Mouse (Mus musculus) heart, adult 9 months (tissue): Measurements from ENCODE around the gene Pmfbp1.
"Not testable (repeated sequence)": the region's sequence is repeated elsewhere in the genome, so short reads cannot be mapped to it uniquely, and the experiment has no call there.

ENCODE experiments used
- DNase-seq, 2 experiments: peaks; one replicate each; pipeline ENCODE4 v3.0.0; 2022; ENCODE audit warnings: low spot score in 2 of 2

Pmfbp1 gene

DNA sequence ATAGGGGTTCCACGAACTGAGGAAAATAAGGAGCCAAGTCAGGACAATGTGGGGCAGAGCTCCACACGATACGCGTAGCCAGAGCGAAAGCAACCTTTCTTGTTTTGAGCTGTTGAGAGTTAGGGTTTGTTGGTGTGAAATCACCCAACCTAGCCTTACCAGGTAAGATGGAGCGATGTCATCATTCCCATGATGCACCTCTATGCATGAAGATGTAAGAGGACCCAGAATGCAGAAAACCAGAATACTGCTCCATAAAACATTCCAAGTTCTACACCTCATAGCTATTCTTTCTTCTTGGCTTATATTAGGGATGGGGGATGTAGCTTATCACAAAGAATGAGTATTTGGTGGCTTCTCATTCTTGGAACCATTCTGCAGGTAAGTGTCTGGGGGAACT, at the start of gene Pmfbp1:
Pmfbp1 (plus strand) TSS at position 301 of the 400 bp plus-strand sequence.
- DNase-seq, result no peak

GRCm38 (mm10) chr8:109446896-109447295, 46.9 kb upstream of the Pmfbp1 start:
- DNase-seq, result not testable (repeated sequence)

GRCm38 (mm10) chr8:109451000-109451399, 42.8 kb upstream of the Pmfbp1 start:
- no peak for DNase-seq

- peak in 1 of 2 experiments; percentile 2 for DNase-seq
Observed at GRCm38 (mm10) chr8:109455113-109455512, 38.7 kb upstream of the Pmfbp1 start.

DNA sequence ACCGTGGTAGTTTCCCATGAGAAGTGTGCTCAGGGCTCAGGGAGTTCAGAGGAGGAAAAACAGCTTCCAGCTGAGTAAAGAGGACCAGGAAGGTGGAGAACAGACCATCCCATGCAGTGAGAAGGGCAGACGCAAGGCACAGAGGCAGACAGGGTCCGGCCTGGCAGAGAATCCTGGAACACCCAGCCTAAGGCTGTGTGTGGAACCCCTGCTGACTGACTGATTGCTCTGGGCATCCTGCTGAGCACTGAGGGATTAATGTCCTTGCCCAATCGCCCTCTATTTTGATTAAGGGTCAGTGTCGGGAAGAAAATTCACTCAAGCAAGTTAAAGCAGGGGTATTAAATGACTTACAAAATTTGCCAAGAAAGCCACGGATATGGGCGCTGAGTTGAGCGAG, 36.4 kb upstream of the Pmfbp1 start:
- no peak for DNase-seq

DNA sequence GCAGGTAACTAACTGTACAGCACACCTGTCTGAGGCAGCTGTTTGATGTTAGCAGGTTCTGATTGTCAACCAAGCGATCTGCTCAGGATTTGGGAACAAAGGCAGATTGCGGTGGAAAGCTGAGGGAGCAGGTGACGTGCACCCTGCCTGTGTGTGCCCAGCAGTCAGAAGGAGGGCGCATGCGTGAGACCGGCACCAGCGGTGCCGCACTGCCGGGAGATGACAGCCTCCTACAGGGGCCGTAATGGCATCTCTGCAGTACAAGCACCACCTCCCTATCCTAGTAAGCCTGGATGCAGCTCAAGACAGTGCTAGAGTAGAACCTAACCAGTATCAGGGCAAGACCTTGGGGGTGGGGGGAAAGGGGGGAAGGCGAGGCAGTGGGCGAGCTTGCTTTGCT, 35.2 kb upstream of the Pmfbp1 start:
- DNase-seq, result no peak

DNA sequence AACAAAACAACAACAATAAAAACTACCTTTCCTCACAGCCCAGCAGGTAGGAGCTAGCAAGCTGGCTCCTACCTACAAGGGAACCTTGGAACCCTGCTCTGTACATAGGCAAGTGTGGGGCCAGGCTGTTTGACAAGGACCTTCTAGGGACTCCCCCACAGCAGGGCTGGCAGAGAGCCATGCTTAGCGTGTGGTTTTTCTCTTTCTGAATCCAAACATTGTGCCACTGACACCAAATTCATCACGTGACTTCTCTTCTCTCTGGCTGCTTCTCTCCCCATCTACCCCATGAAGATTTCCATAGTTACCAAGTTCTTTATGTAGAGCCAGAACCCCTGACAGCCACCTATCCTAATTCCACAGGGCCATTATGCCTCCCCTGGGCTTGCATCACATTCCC, 30.8 kb upstream of the Pmfbp1 start:
- no peak for DNase-seq

GRCm38 (mm10) chr8:109463677-109464313, 30.0 kb upstream of the Pmfbp1 start:
- no peak for DNase-seq

DNA sequence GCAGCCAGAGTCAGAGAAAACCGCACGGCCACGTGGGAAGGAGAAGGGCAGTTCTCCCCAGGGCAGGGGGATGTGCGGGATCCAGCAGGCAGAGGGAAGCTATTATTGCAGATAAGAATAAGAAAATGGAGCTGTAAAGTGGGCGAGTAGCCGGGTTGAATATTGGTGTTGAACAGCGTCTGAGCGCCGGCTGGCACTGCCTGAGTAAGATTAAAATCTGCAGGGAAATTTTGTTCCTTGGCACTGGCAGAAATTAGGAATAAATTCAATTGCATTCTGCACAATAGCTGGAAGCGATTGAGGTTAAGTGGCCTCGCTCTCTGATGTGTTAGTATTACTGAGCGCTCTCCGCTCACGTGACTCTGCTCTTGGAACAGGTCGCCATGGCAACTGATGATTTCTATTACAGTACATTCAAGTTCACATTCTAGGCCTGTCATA, 29.4 kb upstream of the Pmfbp1 start:
- no peak for DNase-seq

DNA sequence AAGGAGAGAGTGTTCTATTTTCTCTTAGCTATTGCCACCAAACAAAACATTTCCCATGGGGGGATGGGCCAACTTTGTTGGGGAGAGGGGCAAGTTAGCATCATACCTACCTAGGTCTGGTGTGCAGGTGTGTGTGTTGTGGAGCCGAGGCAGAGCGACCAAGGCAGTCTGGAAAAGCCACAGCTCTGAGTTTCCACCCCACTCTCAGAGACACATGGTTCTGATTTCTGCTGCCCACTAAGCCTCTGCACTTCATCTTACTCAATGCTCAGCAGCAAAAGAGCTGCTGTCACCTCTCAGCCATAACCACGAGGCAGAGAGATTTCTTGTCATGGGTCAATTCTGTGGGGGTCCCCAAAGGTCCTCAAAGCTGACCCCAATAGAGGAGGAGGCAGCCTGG, 28.8 kb upstream of the Pmfbp1 start:
- DNase-seq, result no peak

GRCm38 (mm10) chr8:109465761-109466160, 28.1 kb upstream of the Pmfbp1 start:
- DNase-seq, result no peak

DNA sequence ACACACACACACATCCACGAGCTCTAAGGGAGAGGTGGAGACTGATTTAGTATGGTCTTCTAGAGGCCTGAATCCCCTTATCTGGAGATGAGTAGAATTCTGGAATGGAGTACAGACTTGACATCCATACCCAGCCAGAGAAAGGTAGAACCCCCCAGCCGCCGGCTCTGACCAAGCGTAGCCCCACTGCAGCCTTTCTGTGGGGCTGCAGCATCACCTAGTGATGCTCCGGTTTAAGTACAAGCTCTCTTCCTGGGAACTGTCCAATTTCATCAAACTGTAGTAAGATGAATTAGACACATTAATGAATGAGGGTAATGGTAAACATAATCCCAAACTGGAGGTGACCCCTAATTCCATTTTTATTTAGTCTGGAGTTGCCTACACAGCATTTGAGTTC, 26.3 kb upstream of the Pmfbp1 start:
- DNase-seq, result no peak

GRCm38 (mm10) chr8:109468112-109468511, 25.7 kb upstream of the Pmfbp1 start:
- DNase-seq, result no peak

GRCm38 (mm10) chr8:109471876-109472275, 22.0 kb upstream of the Pmfbp1 start:
- peak in 1 of 2 experiments; percentile 7 for DNase-seq

DNA sequence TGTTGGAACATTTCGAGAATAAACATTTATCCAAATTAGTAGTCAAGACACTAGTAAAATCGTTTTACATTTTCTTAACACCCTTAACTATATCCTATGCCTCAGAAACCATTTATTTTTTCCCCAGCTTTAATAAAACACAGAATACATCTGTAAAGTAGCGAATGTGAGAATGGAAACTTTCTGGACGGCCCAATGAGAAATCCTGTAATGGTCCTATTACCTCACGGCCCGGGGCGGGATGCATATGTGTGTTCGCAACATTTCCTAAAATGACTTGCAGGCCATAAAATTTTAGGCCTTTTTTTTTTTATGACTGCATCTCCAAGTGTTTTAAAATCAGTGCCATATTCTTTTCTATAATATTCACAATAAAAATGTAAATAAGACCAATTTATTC, 21.4 kb upstream of the Pmfbp1 start:
- no peak for DNase-seq

- no peak for DNase-seq
Observed at GRCm38 (mm10) chr8:109474442-109475121, 19.2 kb upstream of the Pmfbp1 start.

DNA sequence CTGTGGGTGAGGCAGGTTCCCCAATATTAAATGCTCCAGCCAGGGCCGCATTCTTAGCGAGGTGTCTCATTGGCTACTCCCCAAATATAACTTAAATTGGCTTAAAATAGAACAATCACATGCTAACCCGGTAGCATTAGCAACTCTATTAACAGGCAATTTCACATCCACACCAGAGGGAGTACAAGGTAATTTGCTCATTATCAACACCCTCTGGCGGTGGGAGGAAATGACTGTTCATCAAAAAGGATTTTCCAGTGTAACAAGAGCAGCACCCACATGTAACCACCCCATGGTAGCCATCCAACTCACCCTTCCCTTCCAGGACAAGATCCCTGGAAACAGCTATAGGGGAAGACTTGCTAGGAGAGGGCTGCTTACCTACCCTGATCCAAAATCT, 18.4 kb upstream of the Pmfbp1 start:
- no peak for DNase-seq

DNA sequence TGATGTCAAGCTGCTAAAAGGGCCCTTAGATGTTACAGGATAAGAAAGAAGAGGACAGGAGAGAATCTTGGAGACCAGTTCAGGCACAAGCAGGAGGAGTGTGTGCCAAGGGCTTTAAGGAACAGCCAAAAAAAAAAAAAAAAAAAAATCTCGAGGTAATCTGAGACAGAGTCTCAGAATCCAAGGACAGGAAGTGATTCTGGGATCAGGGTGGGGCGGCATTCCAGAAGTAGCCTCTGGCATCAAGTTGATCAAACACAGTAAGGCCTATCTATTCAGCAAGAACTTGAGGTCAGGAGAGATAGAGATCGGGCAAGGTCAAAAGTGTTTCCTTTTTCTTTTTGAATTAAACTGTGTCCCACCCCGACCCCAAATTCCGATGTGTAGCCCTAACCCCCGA, 15.2 kb upstream of the Pmfbp1 start:
- DNase-seq, result no peak

- no peak for DNase-seq
Observed at GRCm38 (mm10) chr8:109484741-109485140, 9.1 kb upstream of the Pmfbp1 start.

GRCm38 (mm10) chr8:109485530-109485929, 8.3 kb upstream of the Pmfbp1 start:
- no peak for DNase-seq

GRCm38 (mm10) chr8:109492785-109493184, 1.0 kb upstream of the Pmfbp1 start:
- DNase-seq, result no peak

DNA sequence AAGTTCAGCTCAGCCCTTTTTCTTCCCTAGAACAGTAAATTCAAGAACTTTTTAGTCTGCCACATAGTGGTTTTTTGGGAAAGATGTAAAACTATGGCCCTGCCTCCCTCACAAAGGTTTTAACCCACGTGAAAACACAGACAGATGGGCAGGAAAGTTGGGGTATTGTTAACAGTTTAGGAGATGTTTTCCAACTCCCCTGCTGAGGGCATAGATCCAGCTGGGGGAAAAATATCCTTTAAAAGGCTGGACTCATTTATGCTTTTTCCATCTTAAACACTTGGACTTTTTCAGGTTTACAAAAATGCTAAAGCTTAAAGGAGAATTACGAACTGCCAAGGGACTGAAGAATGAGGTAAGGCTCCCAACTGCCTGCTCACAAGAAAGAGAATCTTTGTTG, 774 bp downstream of the Pmfbp1 start:
- no peak for DNase-seq

- no peak for DNase-seq
Observed at GRCm38 (mm10) chr8:109497431-109497830, 3.6 kb downstream of the Pmfbp1 start.
